Mouse (Mus musculus): ENCODE measurements around the gene Smarce1. TPM values are rescaled to one million over a fixed set of nuclear protein-coding genes. Genes with fewer than 3 reads are reported as not detected.

Smarce1 gene
- total and polyA plus RNA-seq, 3 experiments: 149 to 464 (median 246) TPM

DNA sequence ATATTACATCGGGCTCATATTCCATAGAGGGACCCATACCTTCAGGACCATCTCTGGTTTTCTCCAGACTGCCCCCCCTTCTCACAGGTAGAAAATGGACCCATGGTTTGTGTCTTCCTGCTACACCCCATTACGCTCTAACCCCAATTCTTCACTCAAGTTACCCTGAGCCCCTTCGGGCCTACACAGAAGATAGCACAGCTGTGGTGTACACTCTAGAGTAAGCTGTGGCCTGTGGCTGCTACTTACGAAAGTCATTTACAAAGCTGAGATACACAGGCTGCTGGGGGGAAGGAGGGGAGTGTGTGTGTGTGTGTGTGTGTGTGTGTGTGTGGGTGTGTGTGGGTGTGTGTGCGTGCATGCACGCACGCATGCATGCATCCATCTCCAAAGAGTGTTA, 64.6 kb downstream of the Smarce1 start:
- peaks cover 41 to 95% of the 10 kb centered on the region in 2 experiments for H3K4me1 ChIP-seq (ENCODE audit: control insufficient read depth in 1 of 2, insufficient read depth in 2 of 2)
- in situ Hi-C loops (cut with MboI; ENCODE audit: low pct_ligation_motif_present, low pct_unique_long_range_greater_than_20kb, low sequenced_read_pairs): no loop called here
- TF ChIP-seq KAT2A (IDR thresholded peaks at IDR 0.05; ENCODE audit: insufficient replicate concordance, low read length): no peak
- TF ChIP-seq EP300 (IDR thresholded peaks at IDR 0.05; ENCODE audit: low read length): no peak
- TF ChIP-seq ZMIZ1 (IDR thresholded peaks at IDR 0.05; ENCODE audit: low read depth, low read length): no peak
- no peak for TF ChIP-seq POLR2AphosphoS2 (IDR thresholded peaks at IDR 0.05; ENCODE audit: low read depth, low read length)
- TF ChIP-seq HCFC1 (IDR thresholded peaks at IDR 0.05; ENCODE audit: low read depth, low read length): no peak
- no peak for TF ChIP-seq PAX5 (IDR thresholded peaks at IDR 0.05; ENCODE audit: low read length)
- TF ChIP-seq ETS1 (conservative IDR thresholded peaks at IDR 0.05; ENCODE audit: low read depth, low read length): no peak
- TF ChIP-seq CTCF (conservative IDR thresholded peaks at IDR 0.05 in 1 of 2, IDR thresholded peaks at IDR 0.05 in 1 of 2; ENCODE audit: low read depth in 2 of 2, low read length in 2 of 2): no peak
- no peak for TF ChIP-seq ZC3H11A (IDR thresholded peaks at IDR 0.05; ENCODE audit: low read depth, low read length)
- no peak for TF ChIP-seq POLR2A (IDR thresholded peaks at IDR 0.05; ENCODE audit: low read depth, low read length)
- TF ChIP-seq MAZ (IDR thresholded peaks at IDR 0.05; ENCODE audit: low read depth, low read length): no peak
- TF ChIP-seq USF1 (IDR thresholded peaks at IDR 0.05; ENCODE audit: low read depth, low read length): no peak
- TF ChIP-seq ZKSCAN1 (IDR thresholded peaks at IDR 0.05; ENCODE audit: borderline replicate concordance, low read depth, low read length): no peak
- no peak for TF ChIP-seq ZNF384 (IDR thresholded peaks at IDR 0.05; ENCODE audit: low read depth, low read length)
- peak overlapping the region; percentile 45; the same call in 1 of the 2 replicates for H3K27ac ChIP-seq (ENCODE audit: insufficient read depth, low read depth)
- no peak overlapping the region for H3K4me2 ChIP-seq (ENCODE audit: insufficient read depth, low read depth, poor library complexity, severe bottlenecking)
- no peaks in the 10 kb centered on the region for H3K36me3 ChIP-seq (replicated peaks in 1 of 2; ENCODE audit: control insufficient read depth in 1 of 2, insufficient read depth in 1 of 2, low read length in 1 of 2)
- no peak for DNase-seq (ENCODE audit: extremely low read depth)
- peak overlapping the region in 1 of 3 experiments; percentile 21 for H3K4me3 ChIP-seq (replicated peaks in 1 of 3; ENCODE audit: low read depth in 2 of 3, low read length in 2 of 3, poor library complexity in 1 of 3)
- dilution Hi-C loops (cut with MboI; ENCODE audit: extremely low pct_ligation_motif_present, extremely low pct_unique_long_range_greater_than_20kb, low sequenced_read_pairs): no loop called here
- no peaks in the 10 kb centered on the region for H3K27me3 ChIP-seq (replicated peaks)
- no peaks in the 10 kb centered on the region for H3K9me3 ChIP-seq (replicated peaks; ENCODE audit: low read length)
- H3K79me2 ChIP-seq (replicated peaks; ENCODE audit: control insufficient read depth, extremely low read depth, insufficient read depth, poor library complexity, severe bottlenecking): no peaks in the 10 kb centered on the region
- no peak overlapping the region for H3K9ac ChIP-seq (ENCODE audit: insufficient read depth, low read depth)

DNA sequence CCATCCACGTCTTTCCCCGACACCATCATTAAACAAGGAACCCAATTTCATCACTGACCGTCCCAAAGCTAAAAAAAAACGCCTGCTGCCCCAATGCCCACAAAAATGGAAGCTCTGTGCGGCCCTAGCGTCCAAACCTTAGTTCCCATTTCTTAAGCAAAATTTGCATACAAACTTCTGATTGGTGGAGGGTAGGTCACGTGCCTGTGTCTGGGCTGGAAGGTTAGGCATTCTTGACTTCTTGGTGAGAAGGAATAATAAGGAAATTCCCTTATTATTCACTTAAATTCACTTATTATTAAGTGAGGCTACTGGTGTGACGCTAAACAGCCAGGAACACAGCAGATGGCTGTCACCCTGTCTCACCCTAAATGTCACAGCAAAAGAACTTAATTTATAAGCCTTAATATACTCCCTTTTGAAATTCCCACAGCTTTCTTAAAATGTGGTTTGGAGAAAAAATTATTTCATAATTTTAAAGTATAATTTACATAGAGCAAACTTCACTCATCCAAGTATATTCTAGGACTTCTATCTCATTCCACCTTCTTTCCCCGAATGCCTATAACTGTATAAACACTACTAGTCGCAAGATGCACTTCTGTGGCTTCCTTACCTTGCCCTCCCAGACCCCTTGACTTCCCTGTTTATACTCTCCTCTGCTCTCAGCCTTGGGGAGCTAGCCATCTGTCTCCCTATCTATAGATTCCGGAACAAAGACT, 65.6 kb downstream of the Smarce1 start:
- no peaks in the 10 kb centered on the region for H3K27me3 ChIP-seq (replicated peaks)
- H3K79me2 ChIP-seq (replicated peaks; ENCODE audit: control insufficient read depth, extremely low read depth, insufficient read depth, poor library complexity, severe bottlenecking): no peaks in the 10 kb centered on the region
- TF ChIP-seq HCFC1 (IDR thresholded peaks at IDR 0.05; ENCODE audit: low read depth, low read length) (no peak), RCOR1 (conservative IDR thresholded peaks at IDR 0.05; ENCODE audit: low read depth, low read length) (no peak), SMC3 (IDR thresholded peaks at IDR 0.05; ENCODE audit: low read depth, low read length) (no peak), CHD2 (IDR thresholded peaks at IDR 0.05; ENCODE audit: low read length) (no peak), TBP (conservative IDR thresholded peaks at IDR 0.05; ENCODE audit: low read depth, low read length) (no peak), ZMIZ1 (IDR thresholded peaks at IDR 0.05; ENCODE audit: low read depth, low read length) (no peak), IRF4 (IDR thresholded peaks at IDR 0.05; ENCODE audit: low read depth, low read length) (no peak), BHLHE40 (IDR thresholded peaks at IDR 0.05; ENCODE audit: low read depth, low read length) (no peak), USF2 (conservative IDR thresholded peaks at IDR 0.05; ENCODE audit: low read depth, low read length) (peak; percentile 42; the same call in 1 of the 2 replicates), JUND (conservative IDR thresholded peaks at IDR 0.05; ENCODE audit: low read depth, low read length) (no peak), ZNF384 (IDR thresholded peaks at IDR 0.05; ENCODE audit: low read depth, low read length) (no peak), UBTF (IDR thresholded peaks at IDR 0.05; ENCODE audit: low read depth, low read length) (no peak), JUN (IDR thresholded peaks at IDR 0.05; ENCODE audit: insufficient read depth, low read depth, low read length) (no peak), NELFE (IDR thresholded peaks at IDR 0.05; ENCODE audit: low read depth, low read length) (no peak), NRF1 (IDR thresholded peaks at IDR 0.05; ENCODE audit: low read depth, low read length) (no peak), USF1 (IDR thresholded peaks at IDR 0.05; ENCODE audit: low read depth, low read length) (peak; percentile 68)
- dilution Hi-C loops (cut with MboI; ENCODE audit: extremely low pct_ligation_motif_present, extremely low pct_unique_long_range_greater_than_20kb, low sequenced_read_pairs): no loop called here
- H3K4me2 ChIP-seq (ENCODE audit: insufficient read depth, low read depth, poor library complexity, severe bottlenecking): no peak overlapping the region
- no peak for DNase-seq (ENCODE audit: extremely low read depth)
- H3K27ac ChIP-seq (ENCODE audit: insufficient read depth, low read depth): no peak overlapping the region
- H3K9me3 ChIP-seq (replicated peaks; ENCODE audit: low read length): no peaks in the 10 kb centered on the region
- H3K4me3 ChIP-seq (replicated peaks in 1 of 3; ENCODE audit: low read depth in 2 of 3, low read length in 2 of 3, poor library complexity in 1 of 3): no peak overlapping the region
- in situ Hi-C loops (cut with MboI; ENCODE audit: low pct_ligation_motif_present, low pct_unique_long_range_greater_than_20kb, low sequenced_read_pairs): no loop called here
- H3K9ac ChIP-seq (ENCODE audit: insufficient read depth, low read depth): no peak overlapping the region
- no peaks in the 10 kb centered on the region for H3K36me3 ChIP-seq (replicated peaks in 1 of 2; ENCODE audit: control insufficient read depth in 1 of 2, insufficient read depth in 1 of 2, low read length in 1 of 2)
- peaks cover 48 to 97% of the 10 kb centered on the region in 2 experiments for H3K4me1 ChIP-seq (ENCODE audit: control insufficient read depth in 1 of 2, insufficient read depth in 2 of 2)

Data from CH12.LX (cell line).